Mouse (Mus musculus): ENCODE results near the gene Gm7137. TPM values are rescaled to one million over a fixed set of nuclear protein-coding genes. Genes with fewer than 3 reads are reported as not detected.
"Not testable (repeated sequence)": the region's sequence is repeated elsewhere in the genome, so short reads cannot be mapped to it uniquely, and the experiment has no call there.

Gene Gm7137
- total RNA-seq, 2 experiments from 2014 or later: not detected

GRCm38 (mm10) chr10:77753448-77753847, 34.6 kb downstream of the Gm7137 start:
- intact Hi-C loops (cut with DNase I): no loop called here
- DNase-seq: no peak

GRCm38 (mm10) chr10:77752312-77752711, 35.7 kb downstream of the Gm7137 start:
- intact Hi-C loops (cut with DNase I); DNase-seq: not testable (repeated sequence)

GRCm38 (mm10) chr10:77751254-77751653, 36.7 kb downstream of the Gm7137 start, which contains the start of gene Gm9736:
Gene Gm9736 (minus strand): TSS chr10:77751354.
- intact Hi-C loops (cut with DNase I): not testable (repeated sequence)

GRCm38 (mm10) chr10:77750686-77751085, 37.3 kb downstream of the Gm7137 start:
- intact Hi-C loops (cut with DNase I): not testable (repeated sequence)
- peak; percentile 38 for DNase-seq

More at GRCm38 (mm10) chr10:77751254-77751653, 36.7 kb downstream of the Gm7137 start, which contains the start of gene Gm9736:
- not testable (repeated sequence) for DNase-seq

GRCm38 (mm10) chr10:77741924-77742688, 45.9 kb downstream of the Gm7137 start, which contains the start of gene Gm18596:
Gene Gm18596 (minus strand): TSS chr10:77742638.
- DNase-seq: peak; percentile 62
- intact Hi-C loops (cut with DNase I): not testable (repeated sequence)

- intact Hi-C loops (cut with DNase I): no loop called here
- DNase-seq: no peak
Measured at GRCm38 (mm10) chr10:77738929-77739328, 49.1 kb downstream of the Gm7137 start.

Other genes starting within 250 kb of the Gm7137 start
- gene Pttg1ip, start 206.5 kb downstream of the Gm7137 start, total RNA-seq (2021): 10 to 100 TPM; 54.7 to 62.7 TPM
- 100 to 1,000 TPM; 175 to 189 TPM for gene Sumo3, start 182.1 kb downstream of the Gm7137 start, total RNA-seq (2021)
- gene Gm49325, start 182.0 kb downstream of the Gm7137 start, total RNA-seq (2021): 10 to 100 TPM in 1 of 2 experiments, not detected in 1; 21.0 TPM
- 10 to 100 TPM; 45.1 to 47.6 TPM for gene Ube2g2, start 165.9 kb downstream of the Gm7137 start, total RNA-seq (2021)
- gene Tspear, start 101.6 kb downstream of the Gm7137 start, total RNA-seq (2021): not detected
- not detected for gene Gm19402, start 97.4 kb downstream of the Gm7137 start, total RNA-seq (2021)
- gene Gm9508, start 91.0 kb downstream of the Gm7137 start, total RNA-seq (2021): not detected
- not detected for gene Gm10272, start 81.6 kb downstream of the Gm7137 start, total RNA-seq (2021)
- not detected for gene Gm10024, start 76.7 kb downstream of the Gm7137 start, total RNA-seq (2021)
- not detected for gene Gm10142, start 72.4 kb downstream of the Gm7137 start, total RNA-seq (2021)
- gene Krtap12-1, start 67.6 kb downstream of the Gm7137 start, total RNA-seq (2021): not detected
- gene Gm10100, start 61.7 kb downstream of the Gm7137 start, total RNA-seq (2021): not detected
- gene Gm18596, start 45.6 kb downstream of the Gm7137 start, total RNA-seq (2021): not detected
- gene Gm9736, start 36.8 kb downstream of the Gm7137 start, total RNA-seq (2021): not detected
- not detected for gene Gm3233, start 28.5 kb downstream of the Gm7137 start, total RNA-seq (2021)
- not detected for gene Gm3238, start 16.9 kb downstream of the Gm7137 start, total RNA-seq (2021)
- gene Gm7138, start 11.3 kb downstream of the Gm7137 start, total RNA-seq (2021): not detected
- gene Gm3250, start 5.7 kb downstream of the Gm7137 start, total RNA-seq (2021): not detected
- not detected for gene Gm9639, start 6.9 kb upstream of the Gm7137 start, total RNA-seq (2021)
- not detected for gene Gm19668, start 10.9 kb upstream of the Gm7137 start, total RNA-seq (2021)
- gene Gm9507, start 23.6 kb upstream of the Gm7137 start, total RNA-seq (2021): not detected
- not detected for gene Gm2696, start 26.5 kb upstream of the Gm7137 start, total RNA-seq (2021)
- gene Krtap10-4, start 38.9 kb upstream of the Gm7137 start, total RNA-seq (2021): not detected
- not detected for gene Krtap10-10, start 47.7 kb upstream of the Gm7137 start, total RNA-seq (2021)
- not detected for gene Gm36176, start 58.6 kb upstream of the Gm7137 start, total RNA-seq (2021)
- not detected for gene Gm10318, start 64.7 kb upstream of the Gm7137 start, total RNA-seq (2021)
- not detected for gene Gm3285, start 73.8 kb upstream of the Gm7137 start, total RNA-seq (2021)
- gene Lrrc3, start 114.3 kb upstream of the Gm7137 start, total RNA-seq (2021): 10 to 100 TPM; 38.5 to 39.1 TPM
- 10 to 100 TPM; 14.1 to 22.9 TPM for gene Trpm2, start 182.4 kb upstream of the Gm7137 start, total RNA-seq (2021)
- gene 1810043G02Rik, start 190.3 kb upstream of the Gm7137 start, total RNA-seq (2021): 10 to 100 TPM; 28.9 to 35.3 TPM
- gene Pfkl, start 221.9 kb upstream of the Gm7137 start, total RNA-seq (2021): 10 to 100 TPM; 73.2 to 83.6 TPM